Mouse (Mus musculus) testis, adult 2 months (tissue): ENCODE data around the gene Btbd35f8.
"Not testable (repeated sequence)": the region's sequence is repeated elsewhere in the genome, so short reads cannot be mapped to it uniquely, and the experiment has no call there.

Experiments
- CTCF ChIP-seq: fragments of 200-500 bp; IDR thresholded peaks from 2 replicates; pipeline ENCODE4 v1.5.1; 2012; ENCODE audit warnings: low read depth, mild to moderate bottlenecking, inconsistent platforms, low read length, moderate library complexity; ENCODE audit not compliant: control insufficient read depth, insufficient read depth, insufficient replicate concordance
- POLR2A ChIP-seq: fragments of 200-500 bp; IDR thresholded peaks from 2 replicates; pipeline ENCODE4 v1.6.1; 2012; ENCODE audit warnings: low read depth, mild to moderate bottlenecking, inconsistent platforms, low read length, moderate library complexity; ENCODE audit not compliant: control insufficient read depth

GRCm38 (mm10) chrX:34450224-34450623 is at the start of gene Btbd35f8:
- not testable (repeated sequence) for TF ChIP-seq CTCF, POLR2A
